Mouse (Mus musculus) midbrain, embryonic 13.5 days (tissue): ENCODE measurements around the gene Umad1. TPM values are rescaled to one million over a fixed set of nuclear protein-coding genes. Genes with fewer than 3 reads are reported as not detected.

Experiments used
- polyA plus RNA-seq: library from polyadenylated mRNA; unstranded; fragments of >200 nt; fragmentation: Nextera tagmentation; extraction: Ambion mirVana; gene quantifications from 2 replicates; pipeline ENCODE4 v1.2.1, GENCODE M21; 2015

The Umad1 gene
- polyA plus RNA-seq, 1 experiment from 2014 or later = 43.1 TPM

Other genes with a start within 250 kb of the Umad1 start
- 0.20 and 0.39 TPM in 2 replicates for gene Col28a1, start 66.7 kb upstream of the Umad1 start, polyA plus RNA-seq
- 23.8 and 27.3 TPM in 2 replicates for gene Mios, start 50.1 kb upstream of the Umad1 start, polyA plus RNA-seq
- 92.8 and 96.7 TPM in 2 replicates for gene Rpa3, start 115 bp upstream of the Umad1 start, polyA plus RNA-seq
- 18.8 and 19.6 TPM in 2 replicates for gene Gm45062, start 162 bp downstream of the Umad1 start, polyA plus RNA-seq